Mouse (Mus musculus) forebrain, embryonic 15.5 days (tissue): ENCODE data around the gene Nop9. TPM values are rescaled to one million over a fixed set of nuclear protein-coding genes. Genes with fewer than 3 reads are reported as not detected.

Source experiments
- polyA plus RNA-seq: library from polyadenylated mRNA; unstranded; fragments of >200 nt; fragmentation: Nextera tagmentation; extraction: Ambion mirVana; gene quantifications from 2 replicates; pipeline ENCODE4 v1.2.1, GENCODE M21; 2015

Gene Nop9
- polyA plus RNA-seq, 1 experiment from 2014 or later: 39.7 TPM

Other genes starting within 250 kb of the Nop9 start
- gene Cpne6, start 235.2 kb upstream of the Nop9 start, polyA plus RNA-seq: 9.1 and 10.3 TPM in 2 replicates
- gene Nrl, start 220.7 kb upstream of the Nop9 start, polyA plus RNA-seq: 0.09 and 0.11 TPM in 2 replicates
- gene Pck2, start 205.4 kb upstream of the Nop9 start, polyA plus RNA-seq: 18.2 and 25.1 TPM in 2 replicates
- gene Dcaf11, start 185.7 kb upstream of the Nop9 start, polyA plus RNA-seq: 121 and 132 TPM in 2 replicates
- gene A730061H03Rik, start 185.3 kb upstream of the Nop9 start, polyA plus RNA-seq: 0.49 and 0.60 TPM in 2 replicates
- gene Fitm1, start 170.1 kb upstream of the Nop9 start, polyA plus RNA-seq: not detected in 2 replicates
- 187 and 189 TPM in 2 replicates for gene Psme1, start 167.6 kb upstream of the Nop9 start, polyA plus RNA-seq
- 15.0 and 16.0 TPM in 2 replicates for gene Emc9, start 160.4 kb upstream of the Nop9 start, polyA plus RNA-seq
- 187 and 211 TPM in 2 replicates for gene Psme2, start 154.6 kb upstream of the Nop9 start, polyA plus RNA-seq
- gene Rnf31, start 154.0 kb upstream of the Nop9 start, polyA plus RNA-seq: 17.7 TPM in 2 replicates
- 7.2 and 8.1 TPM in 2 replicates for gene Irf9, start 142.1 kb upstream of the Nop9 start, polyA plus RNA-seq
- 11.3 and 11.5 TPM in 2 replicates for gene Rec8, start 127.7 kb upstream of the Nop9 start, polyA plus RNA-seq
- gene Ipo4, start 109.7 kb upstream of the Nop9 start, polyA plus RNA-seq: 82.0 and 82.1 TPM in 2 replicates
- gene Gm49378, start 107.8 kb upstream of the Nop9 start, polyA plus RNA-seq: 1.4 and 2.0 TPM in 2 replicates
- 61.7 and 67.2 TPM in 2 replicates for gene Tm9sf1, start 101.9 kb upstream of the Nop9 start, polyA plus RNA-seq
- 0.38 and 0.53 TPM in 2 replicates for gene Tssk4, start 95.5 kb upstream of the Nop9 start, polyA plus RNA-seq
- 66.0 and 68.5 TPM in 2 replicates for gene Mdp1, start 85.2 kb upstream of the Nop9 start, polyA plus RNA-seq
- gene Gmpr2, start 73.8 kb upstream of the Nop9 start, polyA plus RNA-seq: 56.7 and 62.2 TPM in 2 replicates
- 563 and 611 TPM in 2 replicates for gene Nedd8, start 73.6 kb upstream of the Nop9 start, polyA plus RNA-seq
- 32.9 and 36.2 TPM in 2 replicates for gene Tinf2, start 63.9 kb upstream of the Nop9 start, polyA plus RNA-seq
- gene Tgm1, start 31.8 kb upstream of the Nop9 start, polyA plus RNA-seq: 0.09 and 0.20 TPM in 2 replicates
- gene Rabggta, start 23.4 kb upstream of the Nop9 start, polyA plus RNA-seq: 49.9 and 51.4 TPM in 2 replicates
- gene Dhrs1, start within 50 bp of the Nop9 start, polyA plus RNA-seq: 77.1 and 82.7 TPM in 2 replicates
- gene Cideb, start 12.8 kb downstream of the Nop9 start, polyA plus RNA-seq: 0.15 and 0.29 TPM in 2 replicates
- gene Ltb4r2, start 15.7 kb downstream of the Nop9 start, polyA plus RNA-seq: 0.10 and 0.24 TPM in 2 replicates
- gene Ltb4r1, start 20.3 kb downstream of the Nop9 start, polyA plus RNA-seq: 0.26 TPM in 1 of 2 replicates, not detected in the other
- 2.9 and 4.0 TPM in 2 replicates for gene Adcy4, start 38.4 kb downstream of the Nop9 start, polyA plus RNA-seq
- 1.1 and 2.3 TPM in 2 replicates for gene Ripk3, start 43.2 kb downstream of the Nop9 start, polyA plus RNA-seq
- 10.9 and 13.6 TPM in 2 replicates for gene Nfatc4, start 77.5 kb downstream of the Nop9 start, polyA plus RNA-seq
- 10.5 and 10.7 TPM in 2 replicates for gene Nynrin, start 108.3 kb downstream of the Nop9 start, polyA plus RNA-seq
- 0.29 and 0.32 TPM in 2 replicates for gene Cbln3, start 138.7 kb downstream of the Nop9 start, polyA plus RNA-seq
- 10.1 and 10.4 TPM in 2 replicates for gene Khnyn, start 139.3 kb downstream of the Nop9 start, polyA plus RNA-seq
- 106 and 112 TPM in 2 replicates for gene Sdr39u1, start 154.6 kb downstream of the Nop9 start, polyA plus RNA-seq
- gene Cma1, start 199.0 kb downstream of the Nop9 start, polyA plus RNA-seq: not detected in 2 replicates
- gene Cma2, start 205.3 kb downstream of the Nop9 start, polyA plus RNA-seq: not detected in 2 replicates